Mouse (Mus musculus): Measurements from ENCODE around the gene Mllt10. TPM values are rescaled to one million over a fixed set of nuclear protein-coding genes. Genes with fewer than 3 reads are reported as not detected.

The Mllt10 gene
- polyA plus RNA-seq, 1 experiment: 10.0 TPM

GRCm38 (mm10) chr2:18038141-18038752, 16.8 kb upstream of the Mllt10 start:
- H3K79me2 ChIP-seq (ENCODE audit: control insufficient read depth, insufficient read depth): no peaks in the 10 kb centered on the region

GRCm38 (mm10) chr2:18038895-18039371, 16.1 kb upstream of the Mllt10 start:
- no peaks in the 10 kb centered on the region for H3K27me3 ChIP-seq (ENCODE audit: control insufficient read depth, insufficient read depth, insufficient read length)
- H3K4me3 ChIP-seq (ENCODE audit: insufficient read depth, poor library complexity, severe bottlenecking): no peak overlapping the region
- no peaks in the 10 kb centered on the region for H3K79me3 ChIP-seq (ENCODE audit: low read depth)
- TF ChIP-seq MYOD1 (IDR thresholded peaks at IDR 0.05; ENCODE audit: control insufficient read depth, insufficient read length, low read depth) (no peak), MYOG (IDR thresholded peaks at IDR 0.05; ENCODE audit: control insufficient read depth, extremely low read depth, insufficient read length) (no peak), CEBPB (IDR thresholded peaks at IDR 0.05; ENCODE audit: low read depth) (no peak), FOSL1 (IDR thresholded peaks at IDR 0.05; ENCODE audit: insufficient read depth, low read length, poor library complexity, severe bottlenecking) (no peak), MAX (IDR thresholded peaks at IDR 0.05) (no peak), CTCF (IDR thresholded peaks at IDR 0.05; ENCODE audit: control insufficient read depth, insufficient read depth, insufficient read length) (no peak), USF1 (IDR thresholded peaks at IDR 0.05; ENCODE audit: low read depth) (no peak)
- no peaks in the 10 kb centered on the region for H3K36me3 ChIP-seq (ENCODE audit: control insufficient read depth, insufficient read depth)
- H3ac ChIP-seq (ENCODE audit: control insufficient read depth, insufficient read length, low read depth): no peak overlapping the region
- H3K79me2 ChIP-seq (ENCODE audit: control insufficient read depth, insufficient read depth): no peaks in the 10 kb centered on the region

More at GRCm38 (mm10) chr2:18038141-18038752, 16.8 kb upstream of the Mllt10 start:
- no peaks in the 10 kb centered on the region for H3K79me3 ChIP-seq (ENCODE audit: low read depth)
- no peaks in the 10 kb centered on the region for H3K36me3 ChIP-seq (ENCODE audit: control insufficient read depth, insufficient read depth)
- H3K4me3 ChIP-seq (ENCODE audit: insufficient read depth, poor library complexity, severe bottlenecking): no peak overlapping the region
- no peaks in the 10 kb centered on the region for H3K27me3 ChIP-seq (ENCODE audit: control insufficient read depth, insufficient read depth, insufficient read length)
- no peak overlapping the region for H3ac ChIP-seq (ENCODE audit: control insufficient read depth, insufficient read length, low read depth)
- TF ChIP-seq MYOG (IDR thresholded peaks at IDR 0.05; ENCODE audit: control insufficient read depth, extremely low read depth, insufficient read length) (no peak), MYOD1 (IDR thresholded peaks at IDR 0.05; ENCODE audit: control insufficient read depth, insufficient read length, low read depth) (no peak)

- Histone ChIP-seq H3K27me3 (ENCODE audit: control insufficient read depth, insufficient read depth, insufficient read length) (no peaks in the 10 kb centered on the region), H3K36me3 (ENCODE audit: control insufficient read depth, insufficient read depth) (no peaks in the 10 kb centered on the region), H3ac (ENCODE audit: control insufficient read depth, insufficient read length, low read depth) (no peak overlapping the region), H3K79me3 (ENCODE audit: low read depth) (no peaks in the 10 kb centered on the region), H3K79me2 (ENCODE audit: control insufficient read depth, insufficient read depth) (no peaks in the 10 kb centered on the region), H3K4me3 (ENCODE audit: insufficient read depth, poor library complexity, severe bottlenecking) (no peak overlapping the region)
- TF ChIP-seq MYOG (IDR thresholded peaks at IDR 0.05; ENCODE audit: control insufficient read depth, extremely low read depth, insufficient read length): no peak
- no peak for TF ChIP-seq MYOD1 (IDR thresholded peaks at IDR 0.05; ENCODE audit: control insufficient read depth, insufficient read length, low read depth)
- no peak for TF ChIP-seq MAX (IDR thresholded peaks at IDR 0.05)
- TF ChIP-seq CEBPB (IDR thresholded peaks at IDR 0.05; ENCODE audit: low read depth): no peak
- no peak for TF ChIP-seq FOSL1 (IDR thresholded peaks at IDR 0.05; ENCODE audit: insufficient read depth, low read length, poor library complexity, severe bottlenecking)
- TF ChIP-seq USF1 (IDR thresholded peaks at IDR 0.05; ENCODE audit: low read depth): no peak
- no peak for TF ChIP-seq CTCF (IDR thresholded peaks at IDR 0.05; ENCODE audit: control insufficient read depth, insufficient read depth, insufficient read length)
Observed at GRCm38 (mm10) chr2:18039566-18040290, 15.3 kb upstream of the Mllt10 start.

- no peaks in the 10 kb centered on the region for H3K79me3 ChIP-seq (ENCODE audit: low read depth)
- TF ChIP-seq USF1 (IDR thresholded peaks at IDR 0.05; ENCODE audit: low read depth) (no peak), CTCF (IDR thresholded peaks at IDR 0.05; ENCODE audit: control insufficient read depth, insufficient read depth, insufficient read length) (no peak), MYOD1 (IDR thresholded peaks at IDR 0.05; ENCODE audit: control insufficient read depth, insufficient read length, low read depth) (no peak), MYOG (IDR thresholded peaks at IDR 0.05; ENCODE audit: control insufficient read depth, extremely low read depth, insufficient read length) (no peak), MAX (IDR thresholded peaks at IDR 0.05) (no peak)
- no peaks in the 10 kb centered on the region for H3K36me3 ChIP-seq (ENCODE audit: control insufficient read depth, insufficient read depth)
- no peak overlapping the region for H3K4me3 ChIP-seq (ENCODE audit: insufficient read depth, poor library complexity, severe bottlenecking)
- peaks cover 1% of the 10 kb centered on the region for H3K79me2 ChIP-seq (ENCODE audit: control insufficient read depth, insufficient read depth)
- H3K27me3 ChIP-seq (ENCODE audit: control insufficient read depth, insufficient read depth, insufficient read length): no peaks in the 10 kb centered on the region
- no peak overlapping the region for H3ac ChIP-seq (ENCODE audit: control insufficient read depth, insufficient read length, low read depth)
Observed at GRCm38 (mm10) chr2:18040347-18041160, 14.5 kb upstream of the Mllt10 start.

GRCm38 (mm10) chr2:18041199-18041885, 13.7 kb upstream of the Mllt10 start:
- Histone ChIP-seq H3K4me3 (ENCODE audit: insufficient read depth, poor library complexity, severe bottlenecking) (no peak overlapping the region), H3ac (ENCODE audit: control insufficient read depth, insufficient read length, low read depth) (no peak overlapping the region), H3K27me3 (ENCODE audit: control insufficient read depth, insufficient read depth, insufficient read length) (no peaks in the 10 kb centered on the region), H3K79me2 (ENCODE audit: control insufficient read depth, insufficient read depth) (peaks cover 9% of the 10 kb centered on the region), H3K36me3 (ENCODE audit: control insufficient read depth, insufficient read depth) (no peaks in the 10 kb centered on the region), H3K79me3 (ENCODE audit: low read depth) (no peaks in the 10 kb centered on the region)
- TF ChIP-seq CEBPB (IDR thresholded peaks at IDR 0.05; ENCODE audit: low read depth): no peak
- TF ChIP-seq FOSL1 (IDR thresholded peaks at IDR 0.05; ENCODE audit: insufficient read depth, low read length, poor library complexity, severe bottlenecking): no peak
- TF ChIP-seq MAX (IDR thresholded peaks at IDR 0.05): no peak
- no peak for TF ChIP-seq MYOG (IDR thresholded peaks at IDR 0.05; ENCODE audit: control insufficient read depth, extremely low read depth, insufficient read length)
- no peak for TF ChIP-seq MYOD1 (IDR thresholded peaks at IDR 0.05; ENCODE audit: control insufficient read depth, insufficient read length, low read depth)
- no peak for TF ChIP-seq USF1 (IDR thresholded peaks at IDR 0.05; ENCODE audit: low read depth)
- no peak for TF ChIP-seq CTCF (IDR thresholded peaks at IDR 0.05; ENCODE audit: control insufficient read depth, insufficient read depth, insufficient read length)
